Mouse (Mus musculus): ENCODE measurements around the gene Appbp2. TPM values are rescaled to one million over a fixed set of nuclear protein-coding genes. Genes with fewer than 3 reads are reported as not detected.

Gene Appbp2
- polyA plus RNA-seq, 1 experiment from 2014 or later: 43.7 TPM

Other genes with a start within 250 kb of the Appbp2 start
- gene Usp32, start 95.0 kb downstream of the Appbp2 start, polyA plus RNA-seq (2016; fragmentation: Nextera tagmentation; extraction: Ambion mirVana): 3.0 and 4.8 TPM in 2 replicates
- gene 1700125H20Rik, start 64.7 kb downstream of the Appbp2 start, polyA plus RNA-seq (2016; fragmentation: Nextera tagmentation; extraction: Ambion mirVana): 0.43 and 0.48 TPM in 2 replicates
- gene Ppm1d, start 76.1 kb upstream of the Appbp2 start, polyA plus RNA-seq (2016; fragmentation: Nextera tagmentation; extraction: Ambion mirVana): 20.6 and 20.9 TPM in 2 replicates
- 18.7 and 19.6 TPM in 2 replicates for gene Bcas3, start 118.0 kb upstream of the Appbp2 start, polyA plus RNA-seq (2016; fragmentation: Nextera tagmentation; extraction: Ambion mirVana)